Mouse (Mus musculus) B cell, adult 67 days (primary cell): Measurements from ENCODE around the gene Zfyve16. TPM values are rescaled to one million over a fixed set of nuclear protein-coding genes. Genes with fewer than 3 reads are reported as not detected.

Experiments used
- total RNA-seq, 2 experiments: library from RNA; stranded (reverse); gene quantifications; 4 replicates each; pipeline ENCODE4 v1.2.4; 2023

The Zfyve16 gene
- total RNA-seq = 10 to 100 TPM; 23.4 to 29.1 TPM

DNA sequence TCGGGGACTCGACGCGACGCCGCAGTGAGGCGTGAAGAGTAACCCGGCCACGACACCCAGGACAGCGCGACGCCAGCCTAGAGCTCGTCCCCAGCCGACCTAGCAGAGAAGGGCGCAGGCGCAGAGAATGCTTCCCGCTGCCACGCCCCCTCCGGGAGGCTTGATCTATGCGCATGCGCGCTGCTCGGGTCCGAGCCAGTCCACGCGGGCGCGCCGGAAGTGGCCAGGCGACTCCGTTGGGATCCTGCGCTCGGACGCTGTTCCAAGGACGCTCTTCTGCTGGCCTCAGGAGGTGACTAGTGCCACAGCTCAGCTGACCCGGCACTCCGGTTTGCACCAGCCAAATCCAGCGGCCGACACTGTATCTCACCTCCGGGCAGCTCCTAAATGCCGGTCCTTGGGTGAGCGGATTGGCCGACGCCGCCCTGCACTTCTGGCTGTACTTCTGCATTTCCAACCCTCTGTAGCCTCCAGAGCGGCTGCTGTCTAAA, at the start of gene Zfyve16:
TSS of gene Zfyve16 (minus strand) at position 148 of the 491 bp plus-strand sequence.

DNA sequence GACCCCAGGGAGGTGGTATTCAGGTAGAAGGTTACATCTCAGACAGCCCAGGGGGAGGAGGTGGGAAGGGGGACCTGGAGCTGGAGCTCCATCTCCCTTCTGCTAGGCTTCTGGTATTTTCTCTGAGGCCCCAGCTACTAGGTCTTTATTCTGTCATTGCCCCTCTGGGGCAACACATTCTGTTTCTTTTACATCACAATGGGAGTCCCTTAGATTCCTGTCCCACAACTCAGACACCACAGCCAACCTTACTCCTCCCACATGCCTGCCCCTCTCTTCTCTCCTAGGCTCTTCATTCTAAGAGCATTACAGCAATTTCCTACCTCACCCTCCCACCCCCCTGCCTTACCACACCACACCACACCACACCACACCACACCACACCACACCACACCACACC, 45.4 kb upstream of the Zfyve16 start, which contains the start of gene Spz1:
TSS of gene Spz1 (minus strand) at position 101 of the 400 bp plus-strand sequence.

DNA sequence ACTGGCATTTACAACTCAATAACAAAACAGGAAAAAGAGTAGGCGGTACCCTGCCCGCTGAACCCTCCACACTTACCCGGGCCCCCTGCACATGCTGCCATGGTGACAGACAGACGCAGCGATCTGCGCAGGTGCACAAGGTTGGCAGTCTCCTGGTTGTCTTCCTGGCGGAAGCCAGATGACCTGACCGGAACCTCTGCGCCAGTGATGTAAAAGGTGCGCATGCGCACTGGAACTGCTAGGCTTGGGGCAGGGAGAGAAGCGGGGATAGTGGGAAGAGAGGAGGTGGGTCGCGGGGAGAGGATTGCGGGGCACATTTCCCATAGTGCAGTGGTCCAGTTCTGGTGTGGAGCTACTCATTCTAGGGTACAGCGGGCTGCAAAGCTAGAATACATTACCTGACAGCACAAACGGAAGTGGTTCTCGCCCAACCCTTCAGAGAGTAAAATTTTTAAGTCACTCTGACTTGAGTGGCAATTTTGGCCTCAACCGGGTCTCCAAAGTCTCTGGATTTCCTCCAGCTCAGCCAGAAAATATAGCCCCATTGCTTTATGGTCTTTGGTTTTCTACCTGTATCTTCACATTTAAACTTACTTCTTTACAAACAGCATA, 46.7 kb downstream of the Zfyve16 start, which contains the start of gene Fam151b:
TSS of gene Fam151b (minus strand) at position 164 of the 612 bp plus-strand sequence.

Other genes starting within 250 kb of the Zfyve16 start
- not detected for gene Gm20379, start 224.9 kb downstream of the Zfyve16 start, total RNA-seq
- 1 to 10 TPM; 1.2 to 1.5 TPM for gene Dhfr, start 176.1 kb downstream of the Zfyve16 start, total RNA-seq
- gene Msh3, start 175.9 kb downstream of the Zfyve16 start, total RNA-seq = 10 to 100 TPM; 39.5 to 46.1 TPM
- under 1 TPM in 1 of 2 experiments, not detected in 1; 0.78 TPM for gene Ankrd34b, start 105.0 kb downstream of the Zfyve16 start, total RNA-seq
- gene Fam151b, start 46.9 kb downstream of the Zfyve16 start, total RNA-seq = 1 to 10 TPM; 2.3 to 3.5 TPM
- gene Spz1, start 45.3 kb upstream of the Zfyve16 start, total RNA-seq = not detected
- 10 to 100 TPM; 36.7 to 42.8 TPM for gene Serinc5, start 80.2 kb upstream of the Zfyve16 start, total RNA-seq